Mouse (Mus musculus) erythroid progenitor cell, adult 5-6 weeks (primary cell): ENCODE results near the gene Spout1. TPM values are rescaled to one million over a fixed set of nuclear protein-coding genes. Genes with fewer than 3 reads are reported as not detected.
"Not testable (repeated sequence)": the region's sequence is repeated elsewhere in the genome, so short reads cannot be mapped to it uniquely, and the experiment has no call there.

Experiments used
- ATAC-seq: replicated peaks from 2 replicates; pipeline ENCODE4 v1.8.0; 2016; ENCODE audit warnings: moderate number of reproducible peaks, mild to moderate bottlenecking, moderate TSS enrichment, inconsistent platforms; ENCODE audit not compliant: poor library complexity, low FRiP score, severe bottlenecking
- total RNA-seq, 2 experiments: library from RNA; stranded (forward) in 1 of 2; stranded (reverse) in 1 of 2; fragments of 150-400 nt in 1 of 2; fragments of 186-747, 209-891 nt in 1 of 2; gene quantifications; 2 replicates each; pipeline versions ENCODE4 v1.2.3 to v1.2.4; 2015 to 2017; ENCODE audit warnings: low replicate concordance in 2 of 2

The Spout1 gene
- total RNA-seq, 2 experiments from 2014 or later, result 2.9 to 7.6 TPM

GRCm38 (mm10) chr2:30183721-30184120 lies 5.5 kb upstream of the Spout1 start:
- ATAC-seq, result no peak

GRCm38 (mm10) chr2:30182424-30182823 lies 4.2 kb upstream of the Spout1 start:
- no peak for ATAC-seq

GRCm38 (mm10) chr2:30178711-30179110 lies 452 bp upstream of the Spout1 start:
- not testable (repeated sequence) for ATAC-seq

- ATAC-seq, result no peak
These were observed 1.7 kb downstream of the Spout1 start for GRCm38 (mm10) chr2:30176561-30176960.

- no peak for ATAC-seq
These were observed 2.4 kb downstream of the Spout1 start for GRCm38 (mm10) chr2:30175897-30176296.

GRCm38 (mm10) chr2:30173541-30174240 lies 4.6 kb downstream of the Spout1 start:
- no peak for ATAC-seq

GRCm38 (mm10) chr2:30171997-30172382 lies 6.3 kb downstream of the Spout1 start:
- ATAC-seq, result no peak

GRCm38 (mm10) chr2:30171371-30171996 lies 6.8 kb downstream of the Spout1 start, which contains the start of gene Endog:
Endog (plus strand) TSS chr2:30171493.
- peak; percentile 65 for ATAC-seq

GRCm38 (mm10) chr2:30166677-30167076 lies 11.6 kb downstream of the Spout1 start:
- ATAC-seq, result no peak

GRCm38 (mm10) chr2:30164340-30164932 lies 13.8 kb downstream of the Spout1 start:
- no peak for ATAC-seq

GRCm38 (mm10) chr2:30161809-30162208 lies 16.4 kb downstream of the Spout1 start:
- ATAC-seq, result no peak

- ATAC-seq, result not testable (repeated sequence)
These were observed 18.4 kb downstream of the Spout1 start for GRCm38 (mm10) chr2:30159871-30160270.

GRCm38 (mm10) chr2:30152616-30153015 lies 25.6 kb downstream of the Spout1 start:
- no peak for ATAC-seq

- ATAC-seq, result no peak
These were observed 26.4 kb downstream of the Spout1 start for GRCm38 (mm10) chr2:30151840-30152239.

- no peak for ATAC-seq
These were observed 30.8 kb downstream of the Spout1 start for GRCm38 (mm10) chr2:30147466-30147865.

- no peak for ATAC-seq
These were observed 33.8 kb downstream of the Spout1 start for GRCm38 (mm10) chr2:30144436-30144835.

- not testable (repeated sequence) for ATAC-seq
These were observed 38.2 kb downstream of the Spout1 start for GRCm38 (mm10) chr2:30140021-30140420.

- no peak for ATAC-seq
These were observed 41.8 kb downstream of the Spout1 start for GRCm38 (mm10) chr2:30136458-30136857.

- no peak for ATAC-seq
These were observed 43.2 kb downstream of the Spout1 start for GRCm38 (mm10) chr2:30134928-30135620.

- no peak for ATAC-seq
These were observed 43.9 kb downstream of the Spout1 start for GRCm38 (mm10) chr2:30134378-30134711.
